Mouse (Mus musculus): ENCODE measurements around the gene Cmpk2.
"Not testable (repeated sequence)": the region's sequence is repeated elsewhere in the genome, so short reads cannot be mapped to it uniquely, and the experiment has no call there.

The Cmpk2 gene

GRCm38 (mm10) chr12:26485738-26486580, 17.0 kb downstream of the Cmpk2 start:
- DNase-seq: not testable (repeated sequence)

- DNase-seq: no peak
Observed at GRCm38 (mm10) chr12:26487874-26488616, 19.0 kb downstream of the Cmpk2 start.

DNA sequence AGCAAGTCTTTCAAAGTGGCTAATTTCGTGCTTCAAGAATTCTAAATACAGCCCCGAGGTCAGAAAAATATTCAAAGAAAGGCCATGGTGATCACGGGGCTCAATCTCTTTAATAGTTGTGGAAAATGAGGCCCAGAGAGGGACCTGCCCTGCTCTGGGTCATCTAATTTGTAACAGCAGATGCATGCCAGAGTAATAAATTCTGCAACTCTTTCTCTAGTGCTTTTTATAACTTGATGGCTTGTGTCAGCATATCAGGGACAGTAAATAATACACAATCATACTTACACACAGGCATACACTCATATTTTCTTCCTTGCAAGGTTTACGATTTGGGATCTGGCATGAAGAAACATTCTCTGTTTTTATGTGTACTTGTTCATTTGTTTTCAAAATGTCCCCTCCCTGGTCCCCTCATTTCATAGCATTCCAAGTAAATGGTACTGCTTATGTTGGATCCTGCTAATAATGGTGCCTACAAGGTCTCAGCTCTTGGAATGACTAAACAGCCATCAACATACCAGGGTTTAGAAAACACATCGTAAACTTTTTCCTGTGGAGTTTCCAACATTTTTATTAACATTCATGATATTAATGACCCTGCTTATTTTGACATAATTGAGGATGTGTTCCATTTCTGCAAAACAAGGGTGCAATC, 19.7 kb downstream of the Cmpk2 start:
- DNase-seq: no peak

GRCm38 (mm10) chr12:26489942-26490341, 20.9 kb downstream of the Cmpk2 start:
- DNase-seq: no peak

DNA sequence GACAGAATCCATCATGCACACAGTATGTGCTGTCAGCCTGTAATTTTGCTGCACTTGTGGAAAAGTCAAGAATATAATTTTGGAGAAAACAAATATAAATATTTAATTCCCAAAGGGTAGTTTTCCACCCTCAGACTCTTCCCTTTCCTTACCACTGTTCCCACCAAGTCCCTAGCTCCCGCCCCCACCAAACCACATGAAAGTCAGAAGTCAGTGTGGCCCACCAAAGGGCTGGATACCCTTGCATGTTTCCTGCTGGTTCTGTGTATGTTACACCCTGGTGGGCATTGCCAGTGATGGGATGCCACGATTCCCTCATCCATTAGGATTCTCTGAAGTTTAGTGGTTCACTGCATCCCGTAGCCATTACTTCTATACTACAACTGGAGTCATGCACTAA, 32.0 kb downstream of the Cmpk2 start:
- no peak for DNase-seq

DNA sequence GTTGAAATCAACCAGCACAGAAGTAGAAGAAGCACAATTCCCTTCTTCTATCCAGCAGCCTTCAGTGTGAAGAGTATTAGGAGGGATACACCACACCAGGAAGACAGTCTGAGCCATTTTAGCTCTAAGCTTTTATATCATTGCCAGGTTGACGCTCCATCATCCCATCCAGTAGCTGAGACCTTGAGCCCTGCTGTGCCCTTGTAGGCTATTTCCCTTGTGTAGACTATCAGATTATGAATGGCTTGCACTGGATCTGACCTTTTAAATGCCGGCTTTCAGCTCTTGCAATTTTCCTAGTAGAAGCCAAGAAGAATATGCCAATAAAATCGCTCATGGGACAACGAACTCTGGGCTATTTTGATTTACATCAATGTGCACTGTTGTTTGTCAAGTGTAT, 42.0 kb downstream of the Cmpk2 start:
- DNase-seq: no peak

DNA sequence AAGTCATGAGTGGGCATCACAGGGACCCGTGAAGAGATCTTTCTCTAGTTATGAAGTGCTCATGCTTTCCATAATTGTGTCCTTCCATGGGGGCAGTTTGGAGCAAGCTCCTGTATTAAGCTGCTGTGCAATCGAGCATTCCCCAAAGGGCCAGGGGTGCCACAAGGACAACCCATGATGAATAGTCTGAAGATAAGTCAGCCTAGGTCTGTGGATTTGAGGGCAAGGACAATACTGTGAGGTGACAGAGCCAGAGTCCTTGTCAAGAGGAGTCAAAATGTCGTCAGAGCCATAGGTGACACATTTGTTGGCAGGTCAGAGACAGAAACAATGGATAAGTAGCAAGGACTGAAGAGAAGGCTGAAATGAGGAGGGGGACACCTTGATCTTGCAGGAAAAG, 49.2 kb downstream of the Cmpk2 start:
- no peak for DNase-seq

DNA sequence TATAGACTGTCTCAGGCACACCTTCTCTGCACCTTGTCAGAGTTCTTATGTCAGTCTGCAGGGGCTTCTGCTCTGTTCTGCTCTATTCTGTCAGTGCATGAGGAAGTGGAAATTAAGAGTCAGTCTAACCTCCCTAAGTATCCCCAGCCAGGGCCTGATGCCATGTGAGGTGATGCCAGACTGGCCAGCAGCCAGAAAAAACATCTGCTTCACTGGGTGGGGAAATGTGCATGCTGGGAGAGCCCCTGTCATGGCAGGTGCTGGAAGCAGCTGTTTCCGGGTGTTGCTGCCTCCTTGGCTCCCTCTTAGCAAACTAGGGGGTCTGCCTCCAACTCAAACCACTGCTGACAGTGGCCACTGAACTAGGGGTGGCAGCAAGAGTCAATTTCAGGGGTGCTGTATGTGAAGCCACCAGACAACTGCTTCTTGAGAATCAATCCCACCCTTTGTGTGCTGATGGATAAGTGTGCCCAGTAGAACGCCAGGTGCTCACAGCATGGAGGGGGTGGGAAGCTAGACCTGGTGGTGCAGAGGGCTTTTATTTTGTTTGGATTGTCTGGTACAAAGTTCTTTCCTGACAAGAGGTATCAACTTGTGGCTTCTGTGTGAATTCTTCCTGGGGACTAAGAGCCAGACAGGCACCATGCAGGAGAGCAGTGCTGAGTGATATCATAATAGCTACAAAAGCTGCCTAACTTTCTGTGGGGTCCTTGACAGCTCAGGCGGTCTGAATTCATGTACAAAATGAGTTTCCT, 56.1 kb downstream of the Cmpk2 start:
- peak; percentile 96 for DNase-seq

DNA sequence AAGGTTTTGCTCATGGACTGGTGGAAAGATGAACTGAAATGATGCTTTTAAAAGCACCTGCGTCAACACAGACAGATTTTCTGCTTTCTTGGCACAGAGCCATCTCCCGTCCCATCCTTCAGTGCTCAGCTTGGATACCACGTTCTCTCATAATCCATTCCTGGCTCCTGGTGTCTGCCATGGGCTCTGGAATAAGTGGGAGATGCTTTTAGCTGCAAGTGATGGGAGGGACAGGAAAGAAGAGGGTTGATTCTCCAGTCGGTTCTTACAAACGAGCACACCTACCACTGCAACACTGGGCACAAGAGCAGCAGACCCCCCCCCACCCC, 56.7 kb downstream of the Cmpk2 start:
- DNase-seq: no peak
